16 mouse cellular contexts compared by ENCODE assay signal in the genomic region with DNA sequence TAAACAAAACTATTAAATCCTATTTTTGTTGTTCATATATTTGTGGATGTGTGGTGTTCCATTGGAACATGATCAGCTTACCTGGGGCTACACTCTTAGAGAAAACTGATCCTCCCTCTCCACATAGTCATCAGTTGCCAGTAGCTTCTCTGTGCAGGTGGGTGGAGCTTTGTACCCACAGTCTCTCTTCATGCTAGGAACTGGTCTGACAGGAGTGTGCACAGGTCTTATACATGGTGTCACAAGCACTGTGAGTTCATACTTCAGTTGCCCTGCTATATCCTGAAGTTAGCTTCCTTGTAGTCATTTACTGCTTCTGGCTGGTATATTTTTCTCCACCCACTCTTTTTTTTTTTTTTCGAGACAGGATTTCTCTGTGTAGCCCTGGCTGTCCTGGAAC.
"Had no signal": no experiment of that assay in that cellular context is flagged by ENCODE, and none has a peak within 500 bp of the region (broad histone marks: within the 10 kb centered on the region; RNA-seq: fewer than 3 reads in every experiment).

No protein-coding gene starts in this region.

- H3K27ac ChIP-seq: lung, embryonic 15.5 days; macrophage; midbrain, embryonic 13.5 days; midbrain, embryonic 15.5 days; neural tube, embryonic 12.5 days; stomach, embryonic 15.5 days had no signal

- H3K9me3 ChIP-seq: lung, embryonic 15.5 days; megakaryocyte, embryonic 14.5 days; midbrain, embryonic 13.5 days; midbrain, embryonic 15.5 days; neural tube, embryonic 12.5 days; stomach, embryonic 15.5 days had no signal

- DNase-seq: lung, adult 2 months; lung, postnatal 14 days; lung, postnatal 36 days; right cerebral cortex, postnatal 14 days; thymus, adult 18-20 months; thymus, postnatal 14 days; thymus, postnatal 36 days had no signal

- H3K4me3 ChIP-seq: lung, embryonic 15.5 days; megakaryocyte, embryonic 14.5 days; midbrain, embryonic 13.5 days; midbrain, embryonic 15.5 days; neural tube, embryonic 12.5 days; stomach, embryonic 15.5 days had no signal

- H3K36me3 ChIP-seq: lung, embryonic 15.5 days; midbrain, embryonic 13.5 days; midbrain, embryonic 15.5 days; neural tube, embryonic 12.5 days; stomach, embryonic 15.5 days had no signal

- ATAC-seq: lung, postnatal 0 days; midbrain, embryonic 13.5 days; midbrain, embryonic 15.5 days had no signal

- H3K4me2 ChIP-seq: lung, embryonic 15.5 days; midbrain, embryonic 11.5 days; midbrain, embryonic 13.5 days; midbrain, embryonic 15.5 days; neural tube, embryonic 12.5 days; stomach, embryonic 15.5 days had no signal

- H3K4me1 ChIP-seq: lung, embryonic 15.5 days; megakaryocyte, embryonic 14.5 days; midbrain, embryonic 13.5 days; midbrain, embryonic 15.5 days; neural tube, embryonic 12.5 days; stomach, embryonic 15.5 days had no signal

- H3K9ac ChIP-seq: lung, embryonic 15.5 days; midbrain, embryonic 13.5 days; midbrain, embryonic 15.5 days; neural tube, embryonic 12.5 days; stomach, embryonic 15.5 days had no signal

- H3K27me3 ChIP-seq: lung, embryonic 15.5 days; megakaryocyte, embryonic 14.5 days; midbrain, embryonic 13.5 days; midbrain, embryonic 15.5 days; neural tube, embryonic 12.5 days; stomach, embryonic 15.5 days had no signal
